Mouse (Mus musculus) liver, postnatal 0 days (tissue): ENCODE results near the gene Hils1. TPM values are rescaled to one million over a fixed set of nuclear protein-coding genes. Genes with fewer than 3 reads are reported as not detected.

Experiments
- ATAC-seq: fragments of 200-750 bp; cut with Nextera tagmentation; 2 replicates; pipeline ENCODE4 v1.8.0; 2017; ENCODE audit warnings: mild to moderate bottlenecking, moderate library complexity
- DNase-seq: peaks from one replicate; pipeline ENCODE4 v3.0.0-alpha.2; 2016
- H3K27ac ChIP-seq: fragments of 300-500 bp; sonication (generic); 2 replicates; pipeline ENCODE4 v1.5.1; 2014; ENCODE audit warnings: antibody characterized with exemption, moderate library complexity, mild to moderate bottlenecking, low read depth
- H3K27me3 ChIP-seq: fragments of 300-500 bp; sonication (generic); 2 replicates; pipeline ENCODE4 v1.6.1; 2014; ENCODE audit warnings: low read length, control low read depth, mixed read lengths; ENCODE audit not compliant: insufficient read depth
- H3K36me3 ChIP-seq: fragments of 300-500 bp; sonication (generic); replicated peaks from 2 replicates; pipeline ENCODE4 v1.6.1; 2014; ENCODE audit warnings: mild to moderate bottlenecking, control low read depth, low read length, moderate library complexity, mixed read lengths; ENCODE audit not compliant: insufficient read depth
- H3K4me1 ChIP-seq: fragments of 300-500 bp; sonication (generic); 2 replicates; pipeline ENCODE4 v1.6.1; 2014; ENCODE audit warnings: antibody characterized with exemption, mild to moderate bottlenecking, control low read depth; ENCODE audit not compliant: insufficient read depth
- H3K4me2 ChIP-seq: fragments of 300-500 bp; sonication (generic); 2 replicates; pipeline ENCODE4 v1.6.1; 2014; ENCODE audit warnings: low read depth, mild to moderate bottlenecking, low read length, moderate library complexity, mixed read lengths
- H3K4me3 ChIP-seq: fragments of 300-500 bp; sonication (generic); 2 replicates; pipeline ENCODE4 v1.5.1; 2014; ENCODE audit warnings: low read depth, low read length
- H3K9ac ChIP-seq: fragments of 300-500 bp; sonication (generic); replicated peaks from 2 replicates; pipeline ENCODE4 v1.6.1; 2014; ENCODE audit warnings: mild to moderate bottlenecking, moderate library complexity
- H3K9me3 ChIP-seq: fragments of 300-500 bp; sonication (generic); 2 replicates; pipeline ENCODE4 v1.6.1; 2016; ENCODE audit warnings: mild to moderate bottlenecking, control low read depth, low read length, mixed read lengths
- CTCF ChIP-seq: sonication (generic); IDR thresholded peaks from 2 replicates; pipeline ENCODE4 v1.5.1; 2016; ENCODE audit warnings: antibody characterized with exemption, low read depth
- EP300 ChIP-seq: IDR thresholded peaks from 2 replicates; pipeline ENCODE4 v1.6.1; 2016; ENCODE audit warnings: antibody characterized with exemption, low read depth, mild to moderate bottlenecking
- WGBS: fragments of 180-500 bp; shearing (Covaris S2); extraction: QIAGEN DNeasy Blood & Tissue Kit; methylation state at CpG from one replicate; pipeline ENCODE4 v1.1.7; 2014; ENCODE audit not compliant: insufficient replicate concordance; 5-methylcytosine and 5-hydroxymethylcytosine counted together
- polyA plus RNA-seq: library from polyadenylated mRNA; unstranded; fragments of >200 nt; fragmentation: Nextera tagmentation; extraction: Ambion mirVana; gene quantifications from 2 replicates; pipeline ENCODE4 v1.2.1, GENCODE M21; 2015

Hils1 gene
- polyA plus RNA-seq, 1 experiment from 2014 or later = not detected

DNA sequence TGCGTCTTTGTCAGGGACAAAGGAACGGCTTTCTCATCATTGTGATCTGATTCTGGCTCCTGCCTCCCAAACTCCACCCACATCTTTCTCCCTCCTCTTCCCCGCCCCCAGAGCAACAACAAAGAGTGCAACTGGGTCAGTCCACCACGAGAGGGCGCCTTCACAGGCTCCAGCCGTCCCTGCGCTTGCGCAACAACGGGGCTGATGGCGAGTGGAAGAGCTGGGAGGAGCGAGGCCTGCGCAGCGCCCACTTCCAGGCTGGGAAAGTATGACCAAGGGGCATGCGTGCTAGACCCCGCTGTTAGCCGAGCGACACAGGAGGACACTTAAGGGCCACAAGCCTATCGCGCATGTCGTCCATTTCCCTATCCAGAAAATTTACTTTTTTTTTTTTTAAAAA, 11.6 kb downstream of the Hils1 start:
- TF ChIP-seq CTCF (peak; percentile 100), EP300 (0 out of 2 replicates have a peak, but pooled peaks have one; percentile 32)
- no peaks in the 10 kb centered on the region for H3K9me3 ChIP-seq
- DNase-seq (peak; percentile 97), ATAC-seq (peak; percentile 92)
- WGBS = under 1% methylated on average over 20 of the region's 20 CpGs
- no peaks in the 10 kb centered on the region for H3K36me3 ChIP-seq
- H3K27me3 ChIP-seq = no peaks in the 10 kb centered on the region
- H3K4me1 ChIP-seq = peaks cover 8% of the 10 kb centered on the region
- peak overlapping the region; percentile 26 for H3K4me3 ChIP-seq
- peak overlapping the region; percentile 65 for H3K4me2 ChIP-seq
- no peak overlapping the region for H3K27ac ChIP-seq
- H3K9ac ChIP-seq = no peak overlapping the region

DNA sequence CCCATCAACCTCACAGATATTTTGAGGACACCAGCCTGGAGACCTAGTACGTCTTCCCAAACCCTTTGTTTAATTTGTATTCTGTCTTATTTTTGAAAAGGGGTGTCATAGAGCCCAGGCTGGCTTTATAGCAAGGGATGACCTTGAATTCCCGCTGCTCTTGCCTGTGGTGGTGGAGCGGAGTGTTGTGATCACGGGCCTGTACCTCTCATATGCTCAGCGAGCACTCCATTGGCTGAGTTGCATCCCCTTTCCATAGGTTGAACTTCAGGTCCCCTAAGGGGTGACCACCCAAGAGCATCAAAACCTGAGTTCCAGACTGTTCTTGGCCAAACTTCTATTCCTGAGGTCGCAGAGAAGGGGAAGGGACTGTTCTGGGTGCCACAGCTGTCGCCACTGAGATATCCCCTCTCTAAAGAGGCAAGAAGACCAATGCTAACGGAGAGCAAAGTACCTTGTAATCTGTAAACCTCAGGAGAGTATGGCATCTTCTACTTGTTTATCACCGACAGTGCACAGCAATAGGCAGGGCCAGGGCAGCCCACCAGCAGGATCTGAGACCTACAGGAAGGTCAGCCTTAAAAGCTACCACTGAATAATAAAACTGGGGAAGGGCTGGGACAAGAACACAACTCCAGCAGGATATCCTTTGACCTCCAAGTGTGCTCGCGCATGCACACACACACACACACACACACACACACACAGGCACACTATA, 12.2 kb downstream of the Hils1 start:
- Histone ChIP-seq H3K9me3 (no peaks in the 10 kb centered on the region), H3K4me3 (peak overlapping the region; percentile 26; the same call in 1 of the 2 replicates), H3K27ac (no peak overlapping the region), H3K36me3 (no peaks in the 10 kb centered on the region), H3K4me2 (peak overlapping the region; percentile 65), H3K4me1 (peaks cover 13% of the 10 kb centered on the region), H3K27me3 (no peaks in the 10 kb centered on the region), H3K9ac (no peak overlapping the region)
- TF ChIP-seq CTCF (no peak), EP300 (0 out of 2 replicates have a peak, but pooled peaks have one; percentile 19)
- 65% methylated on average over 11 of the region's 11 CpGs for WGBS
- DNase-seq (no peak), ATAC-seq (peak; percentile 47)

DNA sequence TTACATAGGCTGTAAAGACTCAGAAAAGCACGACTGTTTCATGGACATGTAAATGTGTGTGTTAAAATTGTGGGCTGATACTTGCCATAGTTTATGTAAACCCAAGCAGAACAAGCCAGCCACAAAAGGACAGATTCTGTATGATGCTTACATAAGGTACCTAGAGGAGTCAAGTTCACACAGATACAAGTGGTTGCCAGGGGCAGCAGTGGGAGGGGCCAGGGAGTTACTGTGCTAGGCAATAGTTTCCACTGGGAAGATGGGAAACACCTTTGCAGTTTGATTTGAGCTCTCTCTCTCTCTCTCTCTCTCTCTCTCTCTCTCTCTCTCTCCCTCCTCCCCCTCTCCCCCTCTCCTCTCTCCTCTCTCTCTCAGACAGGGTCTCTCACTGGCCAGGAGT, 17.7 kb downstream of the Hils1 start:
- Histone ChIP-seq H3K4me3 (no peak overlapping the region), H3K9ac (no peak overlapping the region), H3K27ac (no peak overlapping the region), H3K36me3 (no peaks in the 10 kb centered on the region), H3K27me3 (no peaks in the 10 kb centered on the region), H3K4me2 (no peak overlapping the region), H3K4me1 (peaks cover 39% of the 10 kb centered on the region), H3K9me3 (no peaks in the 10 kb centered on the region)
- 38% methylated on average over 1 of the region's 1 CpGs for WGBS
- no peak for TF ChIP-seq EP300
- TF ChIP-seq CTCF = no peak
- no peak for DNase-seq
- ATAC-seq = no peak

DNA sequence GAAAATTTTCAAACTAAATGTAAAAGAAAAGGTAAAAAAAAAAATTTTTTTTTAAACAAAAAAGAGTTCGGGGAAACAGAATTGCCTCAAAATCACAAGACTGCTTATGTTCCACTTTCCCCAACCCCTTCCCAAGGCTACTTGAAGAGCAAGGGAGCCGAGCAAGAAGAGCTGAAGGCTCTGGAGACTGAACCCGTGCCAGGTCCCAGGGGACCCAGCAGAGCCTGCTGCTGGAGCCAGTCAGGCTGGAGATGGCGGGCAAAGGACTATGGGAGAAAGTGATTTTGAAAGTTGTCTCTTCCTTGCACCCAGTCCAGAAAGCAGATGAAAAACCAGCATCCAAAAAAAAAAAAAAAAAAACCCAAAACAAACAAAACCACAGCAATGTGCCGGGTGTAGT, 18.4 kb downstream of the Hils1 start:
- H3K36me3 ChIP-seq = no peaks in the 10 kb centered on the region
- no peak overlapping the region for H3K27ac ChIP-seq
- no peak for ATAC-seq
- H3K9me3 ChIP-seq = no peaks in the 10 kb centered on the region
- WGBS = 73% methylated on average over 5 of the region's 5 CpGs
- TF ChIP-seq CTCF (no peak), EP300 (no peak)
- no peak for DNase-seq
- H3K9ac ChIP-seq = no peak overlapping the region
- H3K4me2 ChIP-seq = no peak overlapping the region
- H3K4me3 ChIP-seq = no peak overlapping the region
- H3K4me1 ChIP-seq = peaks cover 44% of the 10 kb centered on the region
- no peaks in the 10 kb centered on the region for H3K27me3 ChIP-seq

DNA sequence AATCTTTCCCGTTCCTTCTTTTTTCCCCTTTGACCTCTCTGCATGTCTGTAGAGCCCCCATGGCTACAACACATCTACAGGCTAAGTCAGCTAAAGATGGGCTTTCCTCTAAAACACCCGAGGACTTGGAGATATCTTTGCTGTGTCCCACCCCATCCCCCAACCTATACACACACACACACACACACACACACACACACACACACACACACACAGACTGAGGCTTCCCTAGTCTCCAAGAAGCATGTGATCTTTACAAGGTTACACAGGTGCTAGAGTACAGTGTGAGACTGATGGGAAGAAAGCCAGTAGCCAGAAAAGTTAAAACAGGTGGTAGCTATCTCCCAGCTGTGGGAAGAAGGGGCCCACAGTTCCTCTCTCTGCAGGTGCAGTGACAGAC, 19.0 kb downstream of the Hils1 start:
- H3K27ac ChIP-seq = no peak overlapping the region
- DNase-seq = no peak

DNA sequence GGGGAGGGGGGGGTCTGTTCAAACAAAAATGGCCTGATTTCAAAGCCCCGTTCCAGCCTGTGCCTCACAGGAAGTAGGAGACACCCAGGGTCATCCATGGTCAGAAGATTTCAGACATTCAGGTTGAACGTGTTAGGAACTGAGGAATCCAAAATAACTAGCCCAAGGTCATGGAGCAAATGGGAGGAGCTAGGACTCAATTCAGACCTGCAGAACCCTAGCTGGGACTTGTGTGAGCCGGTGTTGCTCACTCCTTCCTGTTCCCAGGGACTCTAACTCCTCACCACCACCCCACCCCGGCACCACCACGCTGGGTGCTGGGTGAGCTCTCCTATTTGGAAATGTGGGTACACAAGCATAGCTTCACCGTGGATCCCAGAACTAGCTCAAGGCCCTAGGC, 19.9 kb downstream of the Hils1 start:
- H3K4me2 ChIP-seq = peak overlapping the region; percentile 20
- no peak overlapping the region for H3K4me3 ChIP-seq
- H3K9me3 ChIP-seq = no peaks in the 10 kb centered on the region
- peaks cover 48% of the 10 kb centered on the region for H3K4me1 ChIP-seq
- no peak for TF ChIP-seq EP300
- TF ChIP-seq CTCF = no peak
- H3K27ac ChIP-seq = peak overlapping the region; percentile 49; the same call in 1 of the 2 replicates
- no peaks in the 10 kb centered on the region for H3K36me3 ChIP-seq
- H3K9ac ChIP-seq = peak overlapping the region; percentile 30; the same call in 1 of the 2 replicates
- H3K27me3 ChIP-seq = no peaks in the 10 kb centered on the region
- no peak for ATAC-seq
- DNase-seq = no peak
- 50% methylated on average over 6 of the region's 6 CpGs for WGBS

More for the DNA sequence above, 19.0 kb downstream of the Hils1 start:
- Histone ChIP-seq H3K4me2 (no peak overlapping the region), H3K4me1 (peaks cover 44% of the 10 kb centered on the region), H3K9ac (no peak overlapping the region), H3K4me3 (no peak overlapping the region), H3K9me3 (no peaks in the 10 kb centered on the region), H3K27me3 (no peaks in the 10 kb centered on the region), H3K36me3 (no peaks in the 10 kb centered on the region)
- WGBS = 46% methylated on average over 2 of the region's 2 CpGs
- ATAC-seq = no peak
- no peak for TF ChIP-seq EP300
- TF ChIP-seq CTCF = no peak
